Mouse (Mus musculus) liver, adult 2 months (tissue): ENCODE results near the gene Cog6.

ENCODE experiments used
- CTCF ChIP-seq: fragments of 200-500 bp; IDR thresholded peaks from 2 replicates; pipeline ENCODE4 v1.5.1; 2011; ENCODE audit warnings: low read depth, low read length, control low read depth
- POLR2A ChIP-seq: fragments of 200-500 bp; IDR thresholded peaks from 2 replicates; pipeline ENCODE4 v1.6.1; 2011; ENCODE audit warnings: low read length, control low read depth; ENCODE audit not compliant: insufficient read depth; ENCODE audit errors: extremely low read depth

GRCm38 (mm10) chr3:52953831-52954230 is 63.2 kb downstream of the Cog6 start:
- TF ChIP-seq POLR2A (no peak), CTCF (no peak)
